Mouse (Mus musculus): ENCODE results near the gene Aip. TPM values are rescaled to one million over a fixed set of nuclear protein-coding genes. Genes with fewer than 3 reads are reported as not detected.
"Not testable (repeated sequence)": the region's sequence is repeated elsewhere in the genome, so short reads cannot be mapped to it uniquely, and the experiment has no call there.

Gene Aip
- polyA plus RNA-seq, 1 experiment from 2014 or later: 68.4 TPM

DNA sequence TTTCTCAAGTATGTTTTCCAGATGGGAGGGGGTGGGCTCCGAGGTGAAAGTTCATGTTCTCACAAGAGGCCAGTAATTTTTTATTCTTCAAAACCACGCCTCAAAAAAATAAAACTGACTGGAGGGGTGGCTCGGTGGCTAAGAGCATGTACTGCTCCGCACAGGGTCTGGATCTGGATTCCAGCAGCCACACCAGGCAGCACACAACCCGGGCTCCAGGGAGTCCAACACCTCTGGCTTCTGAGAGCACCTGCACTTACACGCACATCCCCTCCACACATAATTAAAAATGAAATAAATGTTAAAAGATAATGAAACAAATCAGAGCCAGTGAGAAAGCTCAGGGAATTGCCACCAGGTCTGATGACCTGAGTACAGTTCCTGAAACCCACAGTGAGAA, 59.4 kb downstream of the Aip start:
- Histone ChIP-seq H3K9ac (ENCODE audit: low read length) (no peak overlapping the region), H3K4me2 (ENCODE audit: low read depth) (no peak overlapping the region), H3K9me3 (ENCODE audit: control insufficient read depth, low read length) (no peaks in the 10 kb centered on the region), H3K27ac (ENCODE audit: low read depth, low read length) (no peak overlapping the region), H3K36me3 (ENCODE audit: control insufficient read depth, insufficient read depth, low read length) (no peaks in the 10 kb centered on the region), H3K27me3 (ENCODE audit: control insufficient read depth, insufficient read depth, low read length) (no peaks in the 10 kb centered on the region), H3K4me3 (ENCODE audit: low read depth, low read length) (no peak overlapping the region), H3K4me1 (ENCODE audit: control insufficient read depth, insufficient read depth, low read length) (no peaks in the 10 kb centered on the region)
- DNase-seq (ENCODE audit: low spot score) (no peak), ATAC-seq (ENCODE audit: insufficient read depth, low FRiP score, low TSS enrichment) (no peak)
- WGBS: 83% methylated on average over 6 of the region's 6 CpGs

- H3K4me1 ChIP-seq (ENCODE audit: control insufficient read depth, insufficient read depth, low read length); H3K9me3 ChIP-seq (ENCODE audit: control insufficient read depth, low read length); H3K27ac ChIP-seq (ENCODE audit: low read depth, low read length); ATAC-seq (ENCODE audit: insufficient read depth, low FRiP score, low TSS enrichment); DNase-seq (ENCODE audit: low spot score); H3K4me2 ChIP-seq (ENCODE audit: low read depth); H3K4me3 ChIP-seq (ENCODE audit: low read depth, low read length); H3K27me3 ChIP-seq (ENCODE audit: control insufficient read depth, insufficient read depth, low read length); H3K36me3 ChIP-seq (ENCODE audit: control insufficient read depth, insufficient read depth, low read length); H3K9ac ChIP-seq (ENCODE audit: low read length): not testable (repeated sequence)
- WGBS: 50% methylated on average over 2 of the region's 11 CpGs
Observed at GRCm38 (mm10) chr19:4064501-4064900, 61.2 kb downstream of the Aip start.

Other genes with a start within 250 kb of the Aip start
- gene Tcirg1, start 218.7 kb downstream of the Aip start, polyA plus RNA-seq (2014; fragmentation: Nextera tagmentation; extraction: Ambion mirVana): 17.3 TPM in 2 replicates
- 258 and 266 TPM in 2 replicates for gene Ndufs8, start 213.1 kb downstream of the Aip start, polyA plus RNA-seq (2014; fragmentation: Nextera tagmentation; extraction: Ambion mirVana)
- 0.65 and 0.73 TPM in 2 replicates for gene Aldh3b1, start 196.1 kb downstream of the Aip start, polyA plus RNA-seq (2014; fragmentation: Nextera tagmentation; extraction: Ambion mirVana)
- gene Unc93b1, start 190.7 kb downstream of the Aip start, polyA plus RNA-seq (2014; fragmentation: Nextera tagmentation; extraction: Ambion mirVana): 5.3 and 7.1 TPM in 2 replicates
- gene Aldh3b3, start 167.2 kb downstream of the Aip start, polyA plus RNA-seq (2014; fragmentation: Nextera tagmentation; extraction: Ambion mirVana): not detected in 2 replicates
- gene Aldh3b2, start 153.5 kb downstream of the Aip start, polyA plus RNA-seq (2014; fragmentation: Nextera tagmentation; extraction: Ambion mirVana): 0.86 and 1.1 TPM in 2 replicates
- gene Acy3, start 139.3 kb downstream of the Aip start, polyA plus RNA-seq (2014; fragmentation: Nextera tagmentation; extraction: Ambion mirVana): 2.4 and 3.2 TPM in 2 replicates
- gene Tbx10, start 133.1 kb downstream of the Aip start, polyA plus RNA-seq (2014; fragmentation: Nextera tagmentation; extraction: Ambion mirVana): 0.22 TPM in 1 of 2 replicates, not detected in the other
- 20.6 and 20.8 TPM in 2 replicates for gene Nudt8, start 125.3 kb downstream of the Aip start, polyA plus RNA-seq (2014; fragmentation: Nextera tagmentation; extraction: Ambion mirVana)
- gene Gm49405, start 125.2 kb downstream of the Aip start, polyA plus RNA-seq (2014; fragmentation: Nextera tagmentation; extraction: Ambion mirVana): 1.8 and 1.9 TPM in 2 replicates
- gene Doc2g, start 122.5 kb downstream of the Aip start, polyA plus RNA-seq (2014; fragmentation: Nextera tagmentation; extraction: Ambion mirVana): 2.7 and 2.8 TPM in 2 replicates
- gene Ndufv1, start 113.1 kb downstream of the Aip start, polyA plus RNA-seq (2014; fragmentation: Nextera tagmentation; extraction: Ambion mirVana): 207 and 208 TPM in 2 replicates
- 361 TPM in 2 replicates for gene Gstp1, start 87.9 kb downstream of the Aip start, polyA plus RNA-seq (2014; fragmentation: Nextera tagmentation; extraction: Ambion mirVana)
- 0.68 and 1.2 TPM in 2 replicates for gene Gstp2, start 79.8 kb downstream of the Aip start, polyA plus RNA-seq (2014; fragmentation: Nextera tagmentation; extraction: Ambion mirVana)
- gene Gstp3, start 66.3 kb downstream of the Aip start, polyA plus RNA-seq (2014; fragmentation: Nextera tagmentation; extraction: Ambion mirVana): not detected in 2 replicates
- gene Cabp2, start 44.3 kb downstream of the Aip start, polyA plus RNA-seq (2014; fragmentation: Nextera tagmentation; extraction: Ambion mirVana): not detected in 2 replicates
- 81.3 and 86.7 TPM in 2 replicates for gene Cdk2ap2, start 28.7 kb downstream of the Aip start, polyA plus RNA-seq (2014; fragmentation: Nextera tagmentation; extraction: Ambion mirVana)
- 9.9 and 13.1 TPM in 2 replicates for gene Pitpnm1, start 25.9 kb downstream of the Aip start, polyA plus RNA-seq (2014; fragmentation: Nextera tagmentation; extraction: Ambion mirVana)
- not detected in 2 replicates for gene Gpr152, start 13.9 kb upstream of the Aip start, polyA plus RNA-seq (2014; fragmentation: Nextera tagmentation; extraction: Ambion mirVana)
- gene Cabp4, start 18.2 kb upstream of the Aip start, polyA plus RNA-seq (2014; fragmentation: Nextera tagmentation; extraction: Ambion mirVana): 0.11 TPM in 1 of 2 replicates, not detected in the other
- 128 TPM in 2 replicates for gene Coro1b, start 22.8 kb upstream of the Aip start, polyA plus RNA-seq (2014; fragmentation: Nextera tagmentation; extraction: Ambion mirVana)
- 0.92 and 1.8 TPM in 2 replicates for gene Ptprcap, start 27.7 kb upstream of the Aip start, polyA plus RNA-seq (2014; fragmentation: Nextera tagmentation; extraction: Ambion mirVana)
- gene Rps6kb2, start 37.5 kb upstream of the Aip start, polyA plus RNA-seq (2014; fragmentation: Nextera tagmentation; extraction: Ambion mirVana): 52.6 and 52.7 TPM in 2 replicates
- 2.9 and 3.8 TPM in 2 replicates for gene Carns1, start 49.6 kb upstream of the Aip start, polyA plus RNA-seq (2014; fragmentation: Nextera tagmentation; extraction: Ambion mirVana)
- gene Tbc1d10c, start 65.4 kb upstream of the Aip start, polyA plus RNA-seq (2014; fragmentation: Nextera tagmentation; extraction: Ambion mirVana): 0.68 and 1.1 TPM in 2 replicates
- gene Ppp1ca, start 66.2 kb upstream of the Aip start, polyA plus RNA-seq (2014; fragmentation: Nextera tagmentation; extraction: Ambion mirVana): 928 and 939 TPM in 2 replicates
- 39.1 and 45.8 TPM in 2 replicates for gene Rad9a, start 75.8 kb upstream of the Aip start, polyA plus RNA-seq (2014; fragmentation: Nextera tagmentation; extraction: Ambion mirVana)
- gene Clcf1, start 88.4 kb upstream of the Aip start, polyA plus RNA-seq (2014; fragmentation: Nextera tagmentation; extraction: Ambion mirVana): 0.81 and 1.7 TPM in 2 replicates
- gene AC109138.7, start 88.5 kb upstream of the Aip start, polyA plus RNA-seq (2014; fragmentation: Nextera tagmentation; extraction: Ambion mirVana): not detected in 2 replicates
- gene Pold4, start 106.0 kb upstream of the Aip start, polyA plus RNA-seq (2014; fragmentation: Nextera tagmentation; extraction: Ambion mirVana): 14.7 and 15.2 TPM in 2 replicates
- gene Ssh3, start 143.3 kb upstream of the Aip start, polyA plus RNA-seq (2014; fragmentation: Nextera tagmentation; extraction: Ambion mirVana): 2.3 and 3.6 TPM in 2 replicates
- gene Ankrd13d, start 157.3 kb upstream of the Aip start, polyA plus RNA-seq (2014; fragmentation: Nextera tagmentation; extraction: Ambion mirVana): 11.6 and 14.1 TPM in 2 replicates
- gene Grk2, start 180.4 kb upstream of the Aip start, polyA plus RNA-seq (2014; fragmentation: Nextera tagmentation; extraction: Ambion mirVana): 16.6 and 19.0 TPM in 2 replicates

Data from neural tube, embryonic 11.5 days (tissue).